Mouse (Mus musculus) c-Kit-positive CD71-positive TER-119-positive erythroid progenitor cells, embryonic 14.5 days (primary cell): ENCODE measurements around the gene Gm10638.

Experiments
- DNase-seq: peaks from one replicate; pipeline ENCODE4 v3.0.0-alpha.2; 2013; ENCODE audit warnings: low spot score

The Gm10638 gene

DNA sequence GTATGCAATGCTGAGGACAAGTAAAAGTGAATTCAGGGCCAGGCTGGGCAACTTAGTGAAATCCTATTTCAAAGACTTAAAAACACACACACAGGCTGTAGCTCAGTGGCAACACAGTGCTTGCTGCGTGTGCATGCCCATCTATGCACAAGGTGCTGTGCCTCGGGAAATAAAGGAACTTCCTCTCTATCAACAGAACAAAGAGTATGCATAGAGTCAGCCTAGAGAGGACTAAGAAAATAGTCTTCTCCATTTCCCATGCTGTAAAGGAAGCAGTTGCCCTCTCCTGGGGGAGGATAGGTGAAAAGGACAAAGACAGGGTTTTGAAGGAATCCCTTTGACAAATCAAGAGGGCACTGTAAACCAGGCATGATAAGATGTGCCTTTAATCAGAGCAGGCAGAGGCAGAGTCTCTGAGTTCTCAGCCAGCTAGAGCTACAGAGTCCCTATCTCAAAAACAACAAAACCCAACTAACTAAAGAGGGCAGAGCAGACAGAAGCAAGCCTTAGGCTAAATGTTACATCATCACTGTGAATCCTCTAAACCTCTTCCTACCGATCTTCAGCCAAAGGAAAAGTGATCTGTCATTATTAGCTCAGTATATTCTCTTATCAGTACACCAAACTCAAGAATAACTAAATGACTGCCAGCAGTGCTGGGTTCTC, 9.9 kb upstream of the Gm10638 start:
- no peak for DNase-seq

DNA sequence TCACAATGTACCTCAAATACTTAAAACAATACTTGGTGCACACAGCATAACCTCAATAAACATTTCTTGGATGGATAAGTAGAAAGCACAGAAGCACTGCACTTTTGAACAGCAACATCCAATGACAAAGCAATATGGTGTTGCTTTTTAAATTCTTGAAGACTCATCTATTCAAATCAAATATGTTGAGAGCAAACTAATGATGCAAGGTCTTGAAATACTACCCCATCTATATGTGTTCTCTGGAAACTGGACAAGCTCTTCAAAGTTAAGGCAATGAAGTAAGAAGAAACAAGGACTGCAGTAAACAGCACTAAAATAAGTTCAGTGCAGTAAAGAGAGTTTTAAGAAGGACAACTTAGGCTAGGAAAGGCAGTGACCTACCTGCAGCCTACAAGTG, 4.6 kb upstream of the Gm10638 start:
- DNase-seq, result no peak

DNA sequence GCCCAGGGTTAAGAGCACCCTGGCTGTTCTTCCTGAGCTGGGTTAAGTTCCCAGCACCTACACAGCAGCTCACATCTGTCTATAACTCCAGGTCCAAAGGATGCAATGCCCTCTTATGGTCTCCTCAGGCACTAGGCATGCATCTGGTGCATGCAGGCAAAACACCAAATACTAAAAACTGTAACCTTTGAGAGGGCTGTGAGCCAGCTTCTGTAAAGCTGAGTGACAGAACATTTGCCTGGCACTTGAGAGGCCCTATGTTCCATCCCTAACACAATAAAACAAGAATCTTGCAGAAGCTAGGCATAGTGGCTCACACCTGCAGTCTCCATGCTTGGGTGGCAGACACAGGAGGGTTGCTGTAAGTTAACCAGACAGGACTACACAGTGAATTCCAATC, 3.9 kb upstream of the Gm10638 start:
- no peak for DNase-seq

DNA sequence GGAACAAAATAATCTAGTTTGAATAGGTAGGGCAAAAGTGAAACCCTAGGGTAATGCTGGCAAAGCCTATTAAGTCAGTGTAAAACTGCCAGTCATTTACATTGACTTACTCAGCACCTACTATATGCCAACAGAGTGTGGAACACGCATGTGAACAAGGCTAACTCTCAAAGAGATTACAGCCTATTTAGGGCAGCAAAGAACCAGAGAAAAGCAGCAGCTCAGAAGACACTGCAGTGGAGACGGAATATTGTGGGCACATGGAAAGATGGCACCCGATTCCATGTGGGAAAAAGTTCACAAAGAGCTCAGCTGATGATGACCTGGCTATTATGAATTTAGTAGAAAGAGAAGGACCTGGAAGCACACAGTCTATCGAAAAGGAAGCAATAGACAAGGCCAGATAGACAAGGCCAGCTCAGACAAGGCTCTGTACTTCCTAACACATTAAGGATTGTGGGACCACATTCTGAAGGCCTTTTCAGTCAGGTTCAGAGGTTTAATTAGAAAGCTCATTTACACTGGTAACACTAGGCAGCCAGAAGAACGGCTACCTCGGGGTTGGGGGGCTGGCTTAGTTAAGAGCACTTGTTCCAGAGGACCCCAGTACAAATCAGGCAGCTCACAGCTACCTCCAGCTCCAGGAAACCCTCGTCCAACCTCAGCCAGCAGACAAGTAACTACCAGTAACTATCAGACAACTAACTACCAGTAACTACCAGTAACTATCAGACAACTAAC, 2.7 kb upstream of the Gm10638 start:
- no peak for DNase-seq

DNA sequence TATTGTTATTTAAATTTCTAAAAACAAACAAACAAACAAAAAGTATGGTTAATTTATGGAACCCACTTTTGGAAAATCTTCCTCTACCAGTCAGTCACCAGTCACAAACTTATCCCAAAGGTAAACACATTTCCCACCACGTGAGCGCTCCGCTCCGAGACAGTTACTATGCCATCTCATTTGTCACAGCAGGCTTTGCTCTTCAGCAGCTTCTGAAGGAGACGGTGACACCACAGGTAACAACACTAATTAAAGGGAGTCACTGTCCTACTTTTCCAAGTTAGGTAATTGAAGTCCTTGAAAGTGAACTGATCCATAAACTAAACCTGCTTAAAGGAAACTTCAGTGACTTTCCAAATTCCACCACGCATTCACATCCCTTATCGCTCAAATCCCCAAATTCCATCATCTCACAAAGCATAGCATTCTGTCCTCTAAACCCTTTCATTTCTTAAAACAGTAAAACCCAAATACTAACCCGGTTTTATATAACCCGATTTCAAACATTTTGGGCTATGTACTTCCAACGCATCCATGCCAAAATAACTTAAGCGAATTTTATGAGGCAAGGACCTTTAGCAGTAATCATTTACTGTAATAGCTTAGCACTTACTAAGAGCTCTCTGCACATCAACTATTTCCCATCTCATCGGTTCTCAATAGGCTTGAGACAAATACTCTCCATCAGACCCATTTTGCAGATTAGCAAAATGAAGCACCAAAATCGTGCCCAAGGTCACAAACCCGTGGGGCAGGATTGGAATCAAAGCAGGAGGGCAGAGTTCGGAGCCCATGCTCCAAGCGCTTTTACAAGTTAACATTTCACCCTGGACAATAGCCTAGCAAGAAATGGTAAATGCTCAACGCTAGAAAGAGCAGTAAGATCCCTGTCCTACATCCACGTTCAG, 932 bp upstream of the Gm10638 start:
- no peak for DNase-seq

DNA sequence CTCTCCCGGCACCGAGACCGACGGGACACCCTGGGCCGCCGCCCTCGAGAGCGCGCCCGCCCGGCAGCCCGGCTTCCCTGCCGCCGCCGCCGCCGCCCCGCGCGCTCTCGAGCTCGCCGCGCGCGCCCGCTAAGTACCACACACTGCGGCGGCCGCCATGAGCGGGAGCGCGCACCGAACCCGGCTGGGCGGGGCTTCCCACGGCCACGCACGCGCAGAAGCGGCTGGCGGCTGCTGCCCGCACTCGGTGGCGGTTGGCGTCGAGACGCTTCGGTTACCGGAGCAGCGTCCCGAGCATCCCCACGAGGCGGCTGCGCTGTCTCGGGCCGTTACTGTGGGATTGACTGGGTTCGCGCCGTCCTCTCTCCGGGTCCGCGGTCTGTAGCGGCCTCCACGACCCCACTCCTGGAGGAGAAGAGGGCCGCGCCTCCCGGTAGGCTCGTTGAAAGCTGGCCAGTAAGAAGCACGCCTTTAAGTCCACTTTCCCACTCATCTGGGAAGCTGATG, 489 bp downstream of the Gm10638 start:
- DNase-seq, result peak; percentile 86

DNA sequence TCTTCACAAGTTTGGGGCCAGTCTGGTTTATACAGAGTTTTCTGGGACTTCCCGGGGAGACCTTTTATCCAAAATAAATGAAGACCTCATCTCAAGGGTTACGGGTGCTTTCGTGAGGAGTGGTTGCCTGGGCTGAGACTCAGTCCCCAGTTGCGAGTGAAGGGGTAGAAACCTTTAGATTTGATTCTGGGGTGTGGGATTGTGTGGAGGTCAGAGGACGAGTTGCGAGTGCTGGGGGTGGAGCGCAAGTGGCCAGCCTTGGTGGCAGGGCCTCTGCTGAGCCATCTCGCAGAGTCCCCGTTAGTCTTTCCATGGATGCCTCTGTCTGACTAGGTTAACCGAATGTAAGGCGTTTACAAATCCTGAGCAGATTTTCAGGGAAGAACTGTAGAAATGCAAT, 1.0 kb downstream of the Gm10638 start:
- no peak for DNase-seq

DNA sequence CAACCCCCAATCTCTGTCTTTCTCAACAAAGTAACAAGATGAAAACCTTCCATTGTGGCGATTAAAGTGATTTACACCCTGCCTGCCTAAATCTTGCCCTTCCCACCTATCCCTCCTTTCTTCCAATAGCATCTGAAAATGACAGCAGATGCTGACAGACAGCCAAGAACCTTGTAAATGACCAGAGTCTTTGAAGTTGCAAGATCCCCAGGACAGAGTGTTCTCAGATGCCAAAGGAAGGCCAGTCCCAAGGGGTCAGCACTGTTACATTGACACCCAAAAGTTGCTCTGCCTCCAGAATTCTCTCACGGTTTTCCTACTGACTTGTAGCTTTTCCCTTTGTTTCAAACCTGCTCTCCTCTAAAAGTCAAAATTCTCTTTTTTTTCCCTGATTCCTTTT, 4.3 kb downstream of the Gm10638 start:
- no peak for DNase-seq

DNA sequence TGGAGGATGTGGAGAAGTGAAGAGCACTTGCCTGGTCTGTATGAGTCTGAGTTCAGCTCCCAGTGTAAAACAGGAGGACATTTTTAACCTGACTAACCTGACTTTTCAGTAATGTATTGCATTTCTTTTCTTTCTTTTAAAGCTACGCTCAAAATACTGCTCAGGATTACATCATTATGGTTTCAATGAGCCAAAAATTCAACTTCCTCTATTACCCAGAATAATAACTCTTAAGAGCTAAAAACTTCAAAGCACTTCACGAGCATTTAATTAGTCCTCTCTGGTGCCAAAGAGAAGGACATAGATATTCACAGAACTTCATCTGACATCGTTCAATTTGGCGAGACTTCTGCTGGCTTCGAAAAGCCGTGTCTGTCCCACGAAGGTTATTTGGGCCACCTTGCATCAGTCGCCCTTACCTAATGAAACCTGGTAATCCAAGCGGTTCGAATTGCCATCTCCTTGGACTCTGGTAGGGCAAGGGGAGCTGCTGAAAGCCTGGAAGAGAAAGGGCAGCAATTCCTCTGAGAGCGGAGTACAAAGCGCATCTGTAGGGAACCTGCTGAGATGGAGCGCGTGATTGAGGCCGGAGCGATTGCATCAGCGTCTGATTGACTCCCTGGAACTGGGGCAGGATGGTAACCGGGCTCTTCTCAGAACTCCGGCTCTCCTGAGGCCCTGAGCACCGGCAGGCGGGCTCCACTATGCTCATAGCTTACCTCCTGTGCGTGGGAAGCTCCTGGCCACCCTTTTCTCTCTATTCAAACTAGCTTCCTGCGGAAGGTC, 11.6 kb downstream of the Gm10638 start:
- DNase-seq, result no peak

DNA sequence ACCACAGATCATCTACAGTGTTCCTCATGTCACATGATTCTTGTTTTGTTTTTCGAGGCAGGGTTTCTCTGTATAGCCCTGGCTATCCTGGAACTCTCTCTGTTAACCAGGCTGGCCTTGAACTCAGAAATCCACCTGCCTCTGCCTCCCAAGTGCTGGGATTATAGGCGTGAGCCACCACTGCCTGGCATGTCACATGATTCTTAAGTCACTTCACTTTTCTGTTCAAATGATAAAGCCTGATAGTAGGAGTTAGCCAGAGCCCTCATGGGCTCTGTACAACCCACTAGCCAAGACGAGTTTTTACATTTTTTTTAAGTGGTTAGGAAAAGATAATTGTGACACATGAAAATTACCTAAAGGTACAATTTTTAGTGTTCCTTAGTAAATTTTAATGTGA, 13.2 kb downstream of the Gm10638 start:
- DNase-seq, result no peak

DNA sequence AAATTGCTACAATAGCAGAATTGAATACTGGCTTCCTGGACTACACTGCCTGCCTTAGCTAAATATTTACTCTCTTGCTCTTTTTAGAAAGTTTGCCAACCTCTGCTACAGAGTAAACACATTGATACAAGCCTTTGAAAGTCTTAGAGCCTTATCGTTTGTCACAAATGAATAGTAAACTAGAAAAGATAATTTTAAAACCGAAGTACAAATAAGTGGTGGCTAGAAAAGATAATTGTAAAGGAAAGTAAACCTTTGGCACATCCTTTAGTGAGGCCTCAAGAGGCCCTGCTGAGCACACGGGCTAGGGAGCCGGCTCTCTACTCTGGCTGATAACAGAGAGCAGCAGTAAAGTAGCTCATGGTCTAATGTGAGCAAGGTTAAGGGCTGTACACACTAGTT, 13.6 kb downstream of the Gm10638 start:
- DNase-seq, result no peak

DNA sequence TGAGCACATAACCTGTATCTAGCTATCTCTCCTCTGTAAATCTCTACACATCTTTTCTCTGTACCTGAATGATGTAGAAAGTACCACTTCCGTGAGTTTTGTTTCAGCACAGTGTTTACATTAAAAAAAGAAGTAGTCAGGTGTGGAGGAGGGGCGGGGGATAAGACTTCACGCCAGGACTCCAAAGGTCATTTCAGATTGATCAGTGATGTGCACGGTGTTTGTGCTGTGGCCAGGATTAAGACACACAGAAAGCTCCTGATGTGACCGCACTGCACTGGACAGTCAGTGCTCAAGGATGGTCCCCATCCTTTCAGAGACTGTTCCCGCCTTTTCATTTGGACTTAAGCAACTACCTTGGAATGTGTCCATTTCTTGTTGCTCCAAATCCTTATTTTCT, 15.2 kb downstream of the Gm10638 start:
- DNase-seq, result no peak

DNA sequence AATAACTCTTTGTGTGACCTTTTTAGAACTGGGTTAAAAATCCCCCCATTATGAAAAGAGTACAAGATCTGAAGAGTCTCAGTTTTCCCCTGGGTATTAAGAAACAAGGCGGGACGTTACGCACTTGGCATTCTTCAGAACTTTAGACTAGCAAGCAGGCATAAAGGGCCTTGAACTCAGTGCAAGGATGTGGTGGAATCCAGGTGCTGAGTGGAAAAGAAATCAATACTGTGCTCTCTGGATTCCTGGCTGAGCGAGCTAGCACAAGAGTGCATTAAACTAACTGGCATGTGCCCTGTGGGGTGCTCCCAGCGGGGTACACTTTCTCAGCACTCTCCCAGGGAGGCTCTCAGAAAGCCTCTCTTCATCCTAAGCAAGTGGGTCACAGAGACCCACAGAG, 17.3 kb downstream of the Gm10638 start:
- no peak for DNase-seq

DNA sequence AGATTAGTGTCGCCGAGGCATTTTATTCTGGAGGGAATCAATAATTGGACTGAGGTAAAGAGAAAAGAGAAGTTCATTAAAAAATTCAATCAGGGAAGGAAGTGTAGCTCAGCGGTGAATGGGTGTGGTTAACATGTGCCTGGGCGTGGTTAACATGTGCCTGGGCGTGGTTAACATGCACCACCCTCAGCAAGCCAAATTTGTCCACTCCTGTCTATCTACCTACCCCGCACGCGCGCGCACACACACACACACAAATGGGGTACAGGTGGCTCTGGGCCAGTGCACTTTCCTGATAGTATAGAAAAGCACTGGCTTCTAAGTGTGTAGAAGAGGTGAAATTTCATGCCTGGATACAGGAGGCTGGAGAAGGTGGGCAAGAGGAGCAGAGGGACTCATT, 19.7 kb downstream of the Gm10638 start:
- no peak for DNase-seq

DNA sequence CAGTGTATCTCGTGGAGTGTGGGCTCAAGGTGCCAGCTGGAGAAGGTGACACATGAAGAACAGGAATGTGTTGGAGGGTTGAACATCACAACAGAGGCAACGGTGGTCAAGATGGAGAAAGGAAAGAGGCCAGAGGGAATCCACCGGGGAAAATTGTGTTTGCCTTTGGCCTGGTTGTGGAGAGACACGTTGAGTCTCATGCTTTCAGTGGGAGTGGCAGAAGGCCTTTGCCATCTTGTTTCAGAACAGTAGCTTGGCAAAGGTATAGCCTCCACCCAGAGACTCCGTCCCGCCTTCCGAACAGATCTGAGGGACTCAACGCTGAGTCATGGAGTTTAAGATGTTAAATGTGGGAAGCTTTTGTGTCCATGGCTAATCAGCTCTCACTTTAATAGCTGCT, 20.2 kb downstream of the Gm10638 start:
- no peak for DNase-seq

DNA sequence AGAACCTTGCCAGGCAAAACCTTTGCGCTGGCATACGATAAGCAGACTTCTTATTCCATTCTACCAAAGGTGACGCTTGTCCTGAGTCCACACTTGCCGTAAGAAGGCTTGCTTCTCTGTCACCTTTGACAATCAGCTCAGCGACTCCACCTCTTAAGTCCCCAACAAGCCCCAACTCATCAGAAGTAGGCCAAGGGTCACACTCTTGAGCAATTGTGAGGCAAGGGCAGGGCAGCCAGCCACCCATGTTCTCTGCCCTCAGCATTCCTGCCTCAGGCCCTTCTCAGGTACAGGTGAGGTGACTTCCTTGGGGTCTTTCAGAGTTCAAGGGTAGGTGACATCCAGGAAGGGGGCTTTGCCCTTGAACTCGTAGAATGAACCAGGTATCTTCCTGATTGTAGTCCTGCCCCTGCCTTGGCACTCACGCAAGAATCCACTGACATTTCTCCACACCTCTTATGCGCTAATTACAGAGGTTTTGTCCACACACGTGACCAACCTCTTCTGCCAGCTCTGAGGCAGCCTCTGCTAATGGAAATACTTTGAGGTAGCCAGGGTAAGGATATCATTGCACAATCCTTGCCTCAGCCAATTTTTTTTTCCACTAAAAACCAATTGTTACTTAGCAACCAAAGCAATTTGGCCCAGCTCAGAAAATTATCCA, 21.2 kb downstream of the Gm10638 start:
- DNase-seq, result no peak

DNA sequence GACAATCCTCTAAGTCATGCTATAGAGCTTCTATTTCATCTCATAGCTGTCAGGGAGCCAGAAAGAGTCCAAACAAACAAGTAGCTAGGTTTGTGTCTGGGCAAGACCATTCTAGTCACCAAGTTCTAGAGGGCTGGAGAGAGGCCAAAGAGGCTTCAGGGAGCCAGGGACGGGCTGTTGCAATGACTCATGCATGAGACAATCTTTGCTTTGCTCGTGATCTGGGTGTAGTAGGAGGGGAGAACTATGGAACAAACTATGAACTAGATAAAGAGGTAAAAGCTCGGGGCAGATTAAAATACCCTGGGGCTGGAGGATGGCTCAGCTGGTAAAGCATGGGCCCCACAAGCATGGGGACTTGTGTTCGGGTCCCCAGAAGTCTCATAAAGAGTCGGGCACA, 23.0 kb downstream of the Gm10638 start:
- no peak for DNase-seq

DNA sequence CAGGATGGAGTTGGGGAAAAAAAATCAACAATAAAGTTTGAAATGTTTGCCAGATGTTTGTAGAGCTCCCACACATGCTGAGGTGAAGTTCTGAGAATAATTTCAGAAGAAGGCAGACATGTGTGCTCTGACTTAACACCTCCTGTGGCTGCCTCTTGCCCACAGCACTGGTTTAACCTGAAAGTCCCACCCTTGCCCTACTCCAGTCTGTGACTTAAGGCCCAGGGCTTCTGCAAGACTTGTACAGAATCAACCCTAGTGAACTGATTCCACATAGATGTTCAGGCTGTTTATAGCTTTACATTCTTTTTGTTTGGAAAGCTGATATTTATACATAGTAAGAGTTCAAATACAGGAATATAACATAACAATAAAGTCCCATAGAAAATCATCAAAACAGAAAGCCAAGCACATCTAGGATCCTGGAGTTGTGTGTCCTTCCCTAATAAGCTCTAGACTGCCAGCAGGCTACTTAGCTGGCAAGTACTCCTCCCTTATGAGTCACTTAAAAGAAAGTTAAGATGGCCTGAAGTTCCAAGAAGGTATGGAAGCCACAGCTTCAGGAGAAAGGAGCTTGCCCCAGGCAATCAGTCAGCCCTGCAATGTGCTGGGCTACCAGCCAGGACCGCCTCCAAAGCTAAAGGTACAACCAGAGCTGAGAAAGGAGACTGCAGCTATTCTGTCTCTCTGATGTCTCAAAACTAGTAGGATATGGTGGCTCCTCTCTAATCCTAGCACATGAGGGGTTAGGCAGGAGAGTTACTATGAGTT, 24.6 kb downstream of the Gm10638 start:
- DNase-seq, result no peak

DNA sequence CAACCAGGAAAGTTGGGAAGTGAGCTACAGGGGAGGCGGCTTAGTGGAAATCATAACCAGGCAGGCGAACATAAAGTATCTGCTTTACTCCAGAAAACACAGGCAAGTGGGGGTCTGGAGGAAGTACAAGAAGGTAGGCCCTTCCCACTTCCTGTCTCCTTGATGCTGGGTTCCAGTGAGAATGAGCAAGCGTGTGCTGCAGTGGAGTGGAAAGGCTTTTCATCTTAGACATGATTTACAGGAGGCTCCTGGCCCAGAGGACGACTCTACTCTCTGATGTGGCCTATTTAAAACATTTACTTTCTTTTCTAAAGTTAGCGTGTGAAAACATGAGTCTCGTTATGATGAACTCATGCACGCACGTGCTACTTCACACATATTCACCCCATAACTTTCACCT, 33.7 kb downstream of the Gm10638 start:
- DNase-seq, result no peak

DNA sequence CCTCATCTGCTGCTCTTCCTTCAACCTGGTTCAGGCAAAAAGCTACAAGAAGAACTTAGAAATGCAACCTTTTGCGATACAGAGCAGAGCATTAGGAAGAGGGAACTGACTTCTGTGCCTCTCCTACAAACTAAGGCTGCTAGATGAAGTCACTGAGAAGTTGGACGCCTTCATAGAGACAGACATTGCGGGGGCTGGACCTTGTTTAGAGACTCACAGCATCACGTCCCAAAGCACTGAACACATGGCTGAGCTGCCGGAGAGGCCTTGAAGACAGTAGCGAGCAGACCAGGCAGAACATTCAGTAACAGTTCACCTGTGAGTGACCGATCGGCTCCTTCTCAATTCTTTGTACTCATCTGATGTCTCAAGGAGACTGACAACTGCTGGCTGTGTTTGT, 35.6 kb downstream of the Gm10638 start:
- no peak for DNase-seq

DNA sequence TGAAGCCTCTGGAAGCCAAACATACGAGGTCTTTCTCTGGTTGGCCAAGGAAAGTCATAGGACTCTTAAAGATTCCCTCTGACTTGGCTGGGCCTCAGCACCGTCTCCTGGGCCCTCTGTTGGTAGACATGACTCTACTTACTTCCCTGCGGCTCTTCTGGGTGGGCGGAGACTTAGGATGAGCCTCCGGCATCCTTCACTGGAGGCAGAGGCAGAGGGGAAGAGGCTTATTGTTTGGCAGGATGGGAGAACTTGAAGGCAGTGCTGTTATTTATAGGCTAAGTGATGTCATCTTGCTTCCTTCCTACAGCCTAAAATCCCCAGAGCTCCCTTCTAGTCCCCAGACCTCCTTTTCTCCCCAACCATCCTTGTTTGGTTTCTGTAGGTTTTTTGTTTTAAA, 41.0 kb downstream of the Gm10638 start:
- no peak for DNase-seq
